Mouse (Mus musculus): ENCODE results near the gene Pask. TPM values are rescaled to one million over a fixed set of nuclear protein-coding genes. Genes with fewer than 3 reads are reported as not detected.
"Not testable (repeated sequence)": the region's sequence is repeated elsewhere in the genome, so short reads cannot be mapped to it uniquely, and the experiment has no call there.

Pask gene
- total RNA-seq, 2 experiments from 2014 or later, result 5.8 to 6.3 TPM

GRCm38 (mm10) chr1:93334621-93335020 lies 8.7 kb downstream of the Pask start:
- Histone ChIP-seq H3K27ac (no peak overlapping the region), H3K4me3 (no peak overlapping the region)
- TF ChIP-seq CTCF (IDR thresholded peaks at IDR 0.05), result no peak
- DNase-seq (ENCODE audit: extremely low spot score in 1 of 2, low spot score in 2 of 2), result no peak
- intact Hi-C loops (cut with DNase I), result no loop called here

- no peak for DNase-seq (ENCODE audit: extremely low spot score in 1 of 2, low spot score in 2 of 2)
- Histone ChIP-seq H3K27ac (no peak overlapping the region), H3K4me3 (no peak overlapping the region)
- no peak for TF ChIP-seq CTCF (IDR thresholded peaks at IDR 0.05)
- intact Hi-C loops (cut with DNase I), result no loop called here
These were observed 16.8 kb downstream of the Pask start for GRCm38 (mm10) chr1:93326446-93326845.

GRCm38 (mm10) chr1:93323973-93324372 lies 19.3 kb downstream of the Pask start:
- DNase-seq (ENCODE audit: extremely low spot score in 1 of 2, low spot score in 2 of 2), result no peak
- intact Hi-C loops (cut with DNase I), result no loop called here
- H3K4me3 ChIP-seq, result no peak overlapping the region
- TF ChIP-seq CTCF (IDR thresholded peaks at IDR 0.05), result no peak
- H3K27ac ChIP-seq, result no peak overlapping the region

- intact Hi-C loops (cut with DNase I), result loop anchor here (5.0 kb wide), 1 partner anchor 133 kb away; no protein-coding TSS in a partner anchor
- H3K4me3 ChIP-seq, result peak within 1 kb of the TSS; percentile 85
- DNase-seq (ENCODE audit: extremely low spot score in 1 of 2, low spot score in 2 of 2), result peak; percentile 81 to 84
- peak within 1 kb of the TSS; percentile 83 for H3K27ac ChIP-seq
- TF ChIP-seq CTCF (IDR thresholded peaks at IDR 0.05), result no peak
These were observed 37.5 kb downstream of the Pask start, which contains the start of gene Mterf4 for GRCm38 (mm10) chr1:93305581-93306337. TSS of gene Mterf4 (minus strand) at chr1:93305915.

- TF ChIP-seq CTCF (IDR thresholded peaks at IDR 0.05), result no peak
- H3K4me3 ChIP-seq, result no peak overlapping the region
- no peak for DNase-seq (ENCODE audit: extremely low spot score in 1 of 2, low spot score in 2 of 2)
- intact Hi-C loops (cut with DNase I), result no loop called here
- no peak overlapping the region for H3K27ac ChIP-seq
These were observed 42.7 kb downstream of the Pask start for GRCm38 (mm10) chr1:93300578-93300977.

GRCm38 (mm10) chr1:93299791-93300190 lies 43.5 kb downstream of the Pask start:
- DNase-seq (ENCODE audit: extremely low spot score in 1 of 2, low spot score in 2 of 2), result no peak
- no peak overlapping the region for H3K4me3 ChIP-seq
- no peak for TF ChIP-seq CTCF (IDR thresholded peaks at IDR 0.05)
- intact Hi-C loops (cut with DNase I), result no loop called here
- no peak overlapping the region for H3K27ac ChIP-seq

GRCm38 (mm10) chr1:93294491-93294890 lies 48.8 kb downstream of the Pask start:
- intact Hi-C loops (cut with DNase I); DNase-seq (ENCODE audit: extremely low spot score in 1 of 2, low spot score in 2 of 2); H3K27ac ChIP-seq: not testable (repeated sequence)

GRCm38 (mm10) chr1:93292006-93292405 lies 51.3 kb downstream of the Pask start:
- intact Hi-C loops (cut with DNase I), result no loop called here
- DNase-seq (ENCODE audit: extremely low spot score in 1 of 2, low spot score in 2 of 2), result no peak
- Histone ChIP-seq H3K4me3 (no peak overlapping the region), H3K27ac (no peak overlapping the region)
- TF ChIP-seq CTCF (IDR thresholded peaks at IDR 0.05), result no peak

More at GRCm38 (mm10) chr1:93294491-93294890, 48.8 kb downstream of the Pask start:
- H3K4me3 ChIP-seq, result not testable (repeated sequence)

- DNase-seq (ENCODE audit: extremely low spot score in 1 of 2, low spot score in 2 of 2), result no peak
- no peak overlapping the region for H3K4me3 ChIP-seq
- no peak for TF ChIP-seq CTCF (IDR thresholded peaks at IDR 0.05)
- H3K27ac ChIP-seq, result no peak overlapping the region
- intact Hi-C loops (cut with DNase I), result no loop called here
These were observed 51.7 kb downstream of the Pask start for GRCm38 (mm10) chr1:93291591-93291990.

- H3K27ac ChIP-seq, result no peak overlapping the region
- H3K4me3 ChIP-seq, result no peak overlapping the region
- no peak for TF ChIP-seq CTCF (IDR thresholded peaks at IDR 0.05)
- intact Hi-C loops (cut with DNase I), result no loop called here
- DNase-seq (ENCODE audit: extremely low spot score in 1 of 2, low spot score in 2 of 2), result no peak
These were observed 52.3 kb downstream of the Pask start for GRCm38 (mm10) chr1:93290956-93291355.

GRCm38 (mm10) chr1:93289678-93290214 lies 53.5 kb downstream of the Pask start:
- Histone ChIP-seq H3K27ac (no peak overlapping the region), H3K4me3 (no peak overlapping the region)
- no peak for TF ChIP-seq CTCF (IDR thresholded peaks at IDR 0.05)
- no peak for DNase-seq (ENCODE audit: extremely low spot score in 1 of 2, low spot score in 2 of 2)
- intact Hi-C loops (cut with DNase I), result no loop called here

GRCm38 (mm10) chr1:93277041-93277440 lies 66.2 kb downstream of the Pask start:
- Histone ChIP-seq H3K4me3 (no peak overlapping the region), H3K27ac (no peak overlapping the region)
- no peak for DNase-seq (ENCODE audit: extremely low spot score in 1 of 2, low spot score in 2 of 2)
- TF ChIP-seq CTCF (IDR thresholded peaks at IDR 0.05), result no peak
- intact Hi-C loops (cut with DNase I), result no loop called here

- H3K27ac ChIP-seq, result no peak overlapping the region
- DNase-seq (ENCODE audit: extremely low spot score in 1 of 2, low spot score in 2 of 2), result no peak
- no peak for TF ChIP-seq CTCF (IDR thresholded peaks at IDR 0.05)
- intact Hi-C loops (cut with DNase I), result no loop called here
- H3K4me3 ChIP-seq, result no peak overlapping the region
These were observed 67.7 kb downstream of the Pask start for GRCm38 (mm10) chr1:93275561-93275960.
